Mouse (Mus musculus) lung, adult 2 months (tissue): Measurements from ENCODE around the gene Vwa2. TPM values are rescaled to one million over a fixed set of nuclear protein-coding genes. Genes with fewer than 3 reads are reported as not detected.

ENCODE experiments used
- DNase-seq: peaks from one replicate; pipeline ENCODE4 v3.0.0; 2022
- H3K4me1 ChIP-seq: fragments of 200-500 bp; 2 replicates; pipeline ENCODE4 v1.6.1; 2011; ENCODE audit warnings: low read length; ENCODE audit not compliant: control insufficient read depth, insufficient read depth
- H3K4me3 ChIP-seq: fragments of 200-500 bp; replicated peaks from 2 replicates; pipeline ENCODE3; 2011; ENCODE audit warnings: low read depth, mild to moderate bottlenecking, control low read depth, low read length; ENCODE audit errors: extremely low read depth
- CTCF ChIP-seq: fragments of 200-500 bp; IDR thresholded peaks from 2 replicates; pipeline ENCODE4 v1.5.1; 2011; ENCODE audit warnings: mild to moderate bottlenecking, low read length, control low read depth; ENCODE audit not compliant: insufficient read depth
- POLR2A ChIP-seq: fragments of 200-500 bp; IDR thresholded peaks from 2 replicates; pipeline ENCODE4 v1.6.1; 2011; ENCODE audit warnings: low read depth, mild to moderate bottlenecking, control low read depth, low read length, borderline replicate concordance; ENCODE audit errors: extremely low read depth
- WGBS: fragments of 180-500 bp; shearing (Covaris S2); methylation state at CpG from one replicate; pipeline ENCODE4 v1.1.7; 2018; 5-methylcytosine and 5-hydroxymethylcytosine counted together
- polyA plus RNA-seq: library from polyadenylated mRNA; depleted of rRNA; stranded (reverse); fragments of >200 nt; gene quantifications from 2 replicates; pipeline ENCODE4 v1.2.3, GENCODE M21; 2012

Vwa2 gene
- polyA plus RNA-seq, 1 experiment, result 0.22 TPM

DNA sequence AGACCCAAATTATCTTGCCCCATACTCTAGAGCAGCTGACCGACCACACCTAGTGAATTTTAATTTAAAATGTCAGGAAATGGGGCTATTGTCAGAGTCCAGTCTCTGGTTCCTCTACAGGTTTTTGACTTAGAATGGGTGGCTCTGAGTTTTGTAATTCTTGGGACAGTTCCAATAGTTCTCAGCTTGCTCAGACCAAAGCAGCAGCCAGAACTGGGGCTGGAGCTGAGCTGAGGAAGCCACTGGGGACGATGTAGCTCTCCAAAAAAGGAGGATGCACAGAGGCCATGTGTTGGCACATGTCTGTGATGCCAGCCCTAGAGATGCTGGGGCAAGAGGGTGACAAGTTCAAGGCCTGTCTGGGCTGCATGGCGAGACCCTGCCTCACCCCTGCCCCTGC is 55.3 kb downstream of the Vwa2 start:
- DNase-seq, result no peak
- WGBS, result 44% methylated on average over 3 of the region's 3 CpGs
- H3K4me1 ChIP-seq, result no peaks in the 10 kb centered on the region
- H3K4me3 ChIP-seq, result no peak overlapping the region
- no peak for TF ChIP-seq CTCF

DNA sequence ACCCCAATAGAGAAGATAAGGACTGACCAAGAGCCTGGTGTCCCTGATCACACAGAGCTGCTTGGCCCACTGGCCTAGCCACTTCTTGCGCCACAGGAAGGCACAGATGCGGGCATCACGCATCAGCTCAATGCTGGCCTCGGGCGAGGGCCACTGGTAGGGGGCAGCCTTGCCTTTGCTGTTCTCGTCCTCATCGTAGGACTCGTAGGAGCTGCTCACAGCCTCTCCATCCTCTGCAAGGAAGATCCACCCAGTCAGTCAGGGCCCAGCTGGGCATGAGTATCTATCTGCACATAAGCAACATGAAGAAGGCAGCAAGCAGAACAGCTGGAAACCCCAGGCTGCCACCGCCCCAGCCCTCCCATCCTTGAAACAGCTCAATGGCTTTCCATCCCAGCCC is 56.0 kb downstream of the Vwa2 start:
- H3K4me3 ChIP-seq, result no peak overlapping the region

DNA sequence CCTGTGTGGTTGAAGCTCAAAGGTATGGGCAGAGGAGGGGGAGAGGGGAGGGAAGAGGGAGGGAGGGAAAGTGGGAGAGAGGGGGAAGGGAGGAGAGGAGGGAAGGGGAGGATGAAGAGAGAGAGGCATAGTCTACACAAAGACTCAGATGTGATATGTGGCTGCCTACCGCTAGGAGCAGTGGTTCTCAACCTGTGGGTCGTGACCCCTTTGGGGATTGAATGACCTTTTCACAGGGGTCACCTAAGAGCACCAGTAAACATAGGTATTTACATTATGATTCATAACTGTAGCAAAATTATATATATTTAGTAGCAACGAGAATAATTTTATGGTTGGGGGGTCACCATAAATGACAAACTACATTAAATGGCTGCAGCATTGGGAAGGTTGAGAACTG is 59.8 kb downstream of the Vwa2 start:
- no peak for TF ChIP-seq POLR2A
- no peak for TF ChIP-seq CTCF
- no peak for DNase-seq
- H3K4me1 ChIP-seq, result no peaks in the 10 kb centered on the region
- 84% methylated on average over 3 of the region's 3 CpGs for WGBS
- no peak overlapping the region for H3K4me3 ChIP-seq

More for the DNA sequence above, 56.0 kb downstream of the Vwa2 start:
- WGBS, result 82% methylated on average over 9 of the region's 9 CpGs
- H3K4me1 ChIP-seq, result no peaks in the 10 kb centered on the region
- no peak for DNase-seq
- no peak for TF ChIP-seq POLR2A

DNA sequence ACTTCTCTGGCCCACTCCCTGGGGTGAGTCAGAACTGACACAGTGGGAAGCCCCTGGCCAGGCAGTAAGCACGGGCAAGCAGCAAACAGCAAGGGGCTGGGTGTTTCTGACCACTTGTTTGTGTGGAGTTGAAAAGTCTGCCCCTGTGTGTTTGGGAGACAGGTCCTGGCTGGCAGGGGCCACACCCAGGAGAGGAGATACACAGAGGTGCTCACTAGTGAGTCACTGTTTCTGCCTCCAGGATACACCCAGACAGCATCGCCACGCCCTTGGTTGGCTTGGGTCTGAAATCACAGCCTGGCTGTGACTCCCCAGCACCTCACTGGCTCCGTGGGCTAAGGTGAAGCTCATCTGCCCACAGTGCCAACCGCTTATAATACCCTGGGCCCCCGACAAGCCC is 61.1 kb downstream of the Vwa2 start:
- TF ChIP-seq POLR2A (no peak), CTCF (no peak)
- 89% methylated on average over 6 of the region's 6 CpGs for WGBS
- no peak overlapping the region for H3K4me3 ChIP-seq
- no peak for DNase-seq
- H3K4me1 ChIP-seq, result no peaks in the 10 kb centered on the region

DNA sequence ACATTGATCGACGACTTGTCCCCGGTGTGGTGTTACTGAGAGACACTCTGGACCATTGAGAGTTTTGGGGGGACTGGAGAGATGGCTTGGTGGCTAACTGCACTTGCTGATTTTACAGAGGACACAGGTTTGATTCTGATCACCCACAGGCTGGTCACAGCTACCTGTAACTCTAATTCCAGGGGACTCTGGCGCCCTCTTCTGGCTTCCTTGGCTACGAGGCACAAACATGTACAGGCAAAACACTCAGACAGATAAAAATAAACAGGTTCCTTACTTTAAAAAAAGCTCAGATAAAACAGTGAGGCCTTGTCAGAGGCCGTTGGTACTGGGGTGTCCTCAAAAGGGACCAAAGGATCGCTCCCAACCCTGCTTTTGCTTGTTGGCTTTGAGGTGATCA is 61.7 kb downstream of the Vwa2 start:
- H3K4me1 ChIP-seq, result no peaks in the 10 kb centered on the region
- DNase-seq, result no peak
- WGBS, result 86% methylated on average over 7 of the region's 7 CpGs
- no peak overlapping the region for H3K4me3 ChIP-seq
- no peak for TF ChIP-seq POLR2A
- TF ChIP-seq CTCF, result no peak

DNA sequence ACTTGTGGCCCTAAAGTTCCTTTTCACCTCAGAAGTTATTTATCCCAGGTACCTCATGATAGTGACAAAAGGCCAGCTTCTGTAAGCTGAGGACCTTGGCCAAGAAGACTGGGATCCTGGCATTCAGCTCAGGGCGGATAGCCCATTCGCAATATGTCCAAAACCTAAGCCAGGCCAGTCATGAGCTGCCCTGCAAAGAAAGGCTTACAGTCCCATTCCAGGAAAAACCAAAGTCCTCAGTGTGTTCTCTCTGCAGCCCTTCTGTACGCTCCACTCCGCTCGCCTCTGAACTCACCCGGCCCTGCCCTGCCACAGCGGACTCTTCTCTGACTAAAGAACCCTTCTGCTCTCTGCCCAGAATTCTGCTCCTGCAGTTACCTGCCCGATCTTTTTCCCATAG is 62.2 kb downstream of the Vwa2 start:
- DNase-seq, result no peak
- WGBS, result 95% methylated on average over 8 of the region's 8 CpGs
- H3K4me1 ChIP-seq, result no peaks in the 10 kb centered on the region
- TF ChIP-seq CTCF, result no peak
- no peak for TF ChIP-seq POLR2A
- no peak overlapping the region for H3K4me3 ChIP-seq

DNA sequence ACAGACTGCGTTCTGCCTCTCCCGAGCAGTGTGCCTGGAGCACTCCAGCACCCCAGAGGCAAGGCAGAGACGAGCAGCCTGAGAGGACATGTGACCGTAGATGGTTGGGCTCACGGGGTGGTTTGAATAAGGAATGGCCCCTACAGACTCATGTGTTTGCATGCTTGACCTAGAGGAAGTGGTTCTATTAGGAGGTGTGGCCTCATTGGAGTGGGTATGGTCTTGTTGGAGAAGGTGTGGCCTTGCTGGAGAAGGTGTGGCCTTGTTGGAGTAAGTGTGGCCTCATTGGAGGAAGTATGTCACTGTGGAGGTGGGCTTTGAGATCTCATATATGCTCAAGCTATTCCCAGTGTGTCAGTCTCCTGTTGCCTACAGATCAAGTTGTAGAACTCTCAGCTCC is 63.9 kb downstream of the Vwa2 start:
- WGBS, result 93% methylated on average over 5 of the region's 5 CpGs
- TF ChIP-seq CTCF (no peak), POLR2A (no peak)
- Histone ChIP-seq H3K4me1 (no peaks in the 10 kb centered on the region), H3K4me3 (no peak overlapping the region)
- DNase-seq, result no peak

DNA sequence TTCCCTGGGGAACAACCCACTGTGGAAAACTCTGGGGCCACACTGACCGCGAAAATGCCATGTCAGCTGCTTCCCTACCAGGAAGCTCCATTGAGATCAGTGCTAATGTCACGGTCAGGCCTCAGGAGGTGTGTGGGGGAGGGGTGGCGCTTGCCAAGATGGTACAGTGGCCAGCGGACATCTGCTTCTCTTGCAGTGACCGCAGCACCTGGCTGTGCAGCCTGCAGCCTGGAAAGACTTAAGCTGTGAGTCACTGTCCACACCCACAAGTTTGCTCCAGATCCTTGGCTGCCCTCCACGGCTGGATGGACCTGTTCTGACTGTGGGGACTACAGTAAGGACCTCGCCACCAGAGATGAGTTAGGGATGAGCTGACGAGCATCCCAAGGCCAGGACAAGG is 65.8 kb downstream of the Vwa2 start:
- no peak for DNase-seq
- 65% methylated on average over 9 of the region's 9 CpGs for WGBS

DNA sequence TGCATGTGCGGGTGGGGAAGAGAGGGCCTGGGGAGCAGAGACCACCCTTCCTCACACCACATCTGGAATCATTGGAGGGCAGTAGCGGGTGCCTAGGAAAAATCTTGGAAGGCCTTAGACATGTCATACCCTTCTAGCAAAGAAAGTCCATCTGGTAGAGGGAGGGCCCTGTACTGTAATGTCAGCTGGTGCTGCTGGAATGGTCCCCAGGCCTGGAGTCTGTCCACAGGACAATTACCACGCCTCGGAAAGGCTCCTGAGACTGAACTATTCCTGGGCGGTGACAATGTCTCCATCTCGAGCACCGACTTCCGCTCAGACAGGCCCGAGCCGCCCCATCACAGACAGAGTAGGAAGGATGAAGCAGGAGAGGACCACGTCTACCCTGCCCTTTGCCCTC is 66.5 kb downstream of the Vwa2 start:
- WGBS, result 75% methylated on average over 11 of the region's 11 CpGs
- Histone ChIP-seq H3K4me3 (no peak overlapping the region), H3K4me1 (no peaks in the 10 kb centered on the region)
- no peak for DNase-seq
- TF ChIP-seq CTCF (no peak), POLR2A (no peak)

More for the DNA sequence above, 65.8 kb downstream of the Vwa2 start:
- TF ChIP-seq POLR2A (no peak), CTCF (no peak)
- H3K4me3 ChIP-seq, result no peak overlapping the region
- no peaks in the 10 kb centered on the region for H3K4me1 ChIP-seq

DNA sequence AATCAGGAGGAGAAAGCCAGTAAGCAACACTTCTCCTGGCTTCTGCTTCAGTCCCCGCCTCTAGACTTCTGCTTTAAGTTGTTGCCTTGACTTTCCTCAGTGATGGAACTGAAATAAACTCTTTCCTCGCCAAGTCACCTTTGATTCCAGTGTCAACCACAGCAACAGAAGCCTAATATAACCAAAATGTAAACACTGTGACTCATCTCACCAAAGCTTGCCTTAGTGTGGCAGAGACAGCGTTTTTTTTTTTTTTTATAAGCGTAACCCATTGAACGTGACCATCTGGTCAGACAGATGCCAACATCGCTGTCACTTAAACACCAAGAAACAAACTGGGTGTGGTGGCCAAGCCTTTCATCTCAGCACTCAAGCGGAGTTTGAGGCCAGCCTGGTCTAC is 68.2 kb downstream of the Vwa2 start:
- H3K4me3 ChIP-seq, result no peak overlapping the region
- H3K4me1 ChIP-seq, result no peaks in the 10 kb centered on the region
- WGBS, result 92% methylated on average over 7 of the region's 7 CpGs
- no peak for TF ChIP-seq POLR2A
- TF ChIP-seq CTCF, result no peak
- no peak for DNase-seq

DNA sequence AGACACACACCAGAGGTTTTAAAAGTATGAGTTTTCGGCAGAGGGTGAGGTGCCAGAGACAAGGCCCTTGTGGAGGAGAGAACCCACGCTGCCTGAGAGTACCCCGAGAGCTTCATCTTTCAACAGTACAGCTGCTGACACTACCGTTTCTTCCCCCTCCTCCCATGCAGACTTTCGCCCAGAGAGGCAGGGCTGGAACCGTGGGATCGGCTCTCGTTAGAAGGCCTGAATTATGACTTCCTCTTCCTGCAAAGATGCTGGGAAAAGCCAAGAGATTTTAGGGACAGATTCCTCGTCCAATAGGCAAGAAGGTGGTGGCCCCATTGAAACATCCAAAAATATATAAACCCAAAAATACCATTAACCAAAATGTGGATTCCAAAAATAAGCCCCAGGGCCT is 70.2 kb downstream of the Vwa2 start:
- H3K4me3 ChIP-seq, result no peak overlapping the region
- DNase-seq, result no peak

More for the DNA sequence above, 70.2 kb downstream of the Vwa2 start:
- H3K4me1 ChIP-seq, result no peaks in the 10 kb centered on the region
- no peak for TF ChIP-seq POLR2A
- no peak for TF ChIP-seq CTCF
- 57% methylated on average over 9 of the region's 9 CpGs for WGBS
